Mouse (Mus musculus) right cerebral cortex, adult 18-20 months (tissue): ENCODE measurements around the gene 1700003F12Rik.

Experiments used
- DNase-seq: peaks from one replicate; pipeline ENCODE4 v3.0.0; 2022; ENCODE audit warnings: mixed read lengths

1700003F12Rik gene

DNA sequence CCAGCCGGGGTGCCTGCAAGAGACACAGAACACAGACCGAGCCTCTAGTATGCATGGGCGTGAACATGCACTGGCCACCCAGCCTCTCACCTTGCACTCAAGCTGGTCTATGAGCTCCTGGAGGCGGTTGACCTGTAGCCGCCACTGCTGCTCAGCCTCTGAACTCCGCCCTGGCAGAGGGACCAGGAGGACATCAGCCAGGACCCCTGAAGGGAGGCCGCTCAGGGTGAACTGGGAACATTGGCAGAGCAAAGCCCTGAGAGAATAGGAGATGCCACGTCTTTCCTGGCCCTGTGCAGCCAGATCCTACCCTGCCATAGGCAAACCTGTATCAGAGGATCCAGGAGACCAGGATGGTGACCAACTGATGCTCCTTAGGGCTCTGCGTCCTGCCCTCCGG lies at the start of gene 1700003F12Rik:
1700003F12Rik (plus strand) TSS at position 375 of the 400 bp plus-strand sequence.
- DNase-seq = no peak

DNA sequence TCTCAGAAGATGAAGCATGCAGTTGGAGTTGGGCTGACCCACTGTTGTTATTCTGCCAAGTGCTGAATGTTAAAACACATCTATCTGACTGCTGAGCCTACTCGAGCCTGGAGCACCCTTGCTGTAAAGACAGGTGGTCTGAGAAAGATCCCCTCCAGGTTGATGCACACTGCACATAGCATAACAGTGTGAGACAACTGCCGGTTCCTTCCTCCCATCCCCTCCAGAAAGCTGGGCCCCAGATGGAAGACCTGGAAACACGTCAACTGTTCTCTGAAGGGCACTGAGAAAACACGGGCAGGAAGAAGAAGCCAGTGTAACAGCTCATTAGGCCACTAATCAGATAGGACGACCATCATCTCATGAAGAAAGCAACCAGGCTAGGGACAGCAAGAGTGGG lies 48.3 kb upstream of the 1700003F12Rik start:
- DNase-seq = no peak

DNA sequence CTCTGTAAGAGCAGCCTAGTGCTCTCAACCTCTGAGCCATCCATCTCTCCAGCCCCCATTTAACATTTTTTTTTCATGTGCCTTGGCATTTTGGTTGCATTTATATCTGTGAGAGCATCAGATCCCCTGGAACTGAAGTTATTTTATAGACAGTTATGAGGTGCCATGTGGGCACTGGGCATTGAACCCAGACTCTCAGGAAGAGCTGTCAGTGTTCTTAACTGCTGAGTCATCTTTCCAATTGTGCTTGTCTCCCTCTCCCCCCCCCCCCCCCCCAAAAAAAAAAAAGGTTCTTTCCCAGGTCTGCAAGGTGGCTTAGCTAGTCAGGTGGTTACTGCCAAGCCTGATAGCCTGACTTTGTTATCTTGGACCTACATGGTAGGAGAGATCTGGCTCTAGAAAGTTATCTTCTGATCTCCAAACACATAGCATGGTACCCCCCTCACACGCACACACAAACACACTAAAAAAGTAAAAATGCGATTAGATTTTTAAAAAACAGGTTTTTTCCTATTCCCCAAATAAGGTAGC lies 47.1 kb upstream of the 1700003F12Rik start:
- no peak for DNase-seq

DNA sequence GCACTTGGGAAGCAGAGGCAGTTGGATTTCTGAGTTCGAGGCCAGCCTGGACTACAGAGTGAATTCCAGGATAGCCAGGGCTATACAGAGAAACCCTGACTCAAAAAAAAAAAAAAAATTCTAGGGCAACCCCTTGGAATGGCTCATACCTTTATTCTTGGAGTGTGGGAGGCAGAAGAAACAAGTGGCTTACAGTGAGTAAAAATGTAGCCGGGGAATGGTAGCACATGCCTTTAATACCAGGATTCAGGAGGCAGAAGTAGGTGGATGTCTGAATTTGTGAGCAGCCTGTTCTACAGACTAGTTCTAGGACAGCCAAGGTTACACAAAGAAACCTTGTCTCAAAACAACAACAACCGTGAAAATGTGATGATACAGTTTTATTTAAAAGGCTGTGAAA lies 46.1 kb upstream of the 1700003F12Rik start:
- DNase-seq = peak; percentile 25

DNA sequence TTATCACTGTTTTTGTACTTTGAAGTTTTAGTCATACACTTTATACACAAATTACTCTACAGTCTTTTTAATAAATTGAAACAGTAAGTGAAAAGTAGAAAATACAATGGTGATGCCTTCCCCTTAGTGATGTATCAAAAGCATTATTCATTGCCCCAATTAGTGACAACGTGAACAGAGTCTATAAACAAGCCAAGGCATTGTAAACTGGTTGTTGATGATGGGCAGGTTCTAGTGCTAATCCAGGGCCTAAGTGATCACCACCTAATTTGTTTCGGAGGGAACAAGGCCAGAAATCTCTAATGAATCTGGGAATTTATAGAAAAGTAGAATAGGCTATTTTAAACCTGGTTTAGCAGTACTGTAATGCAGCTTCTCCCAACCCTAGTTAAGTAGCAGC lies 39.8 kb upstream of the 1700003F12Rik start:
- DNase-seq = no peak

DNA sequence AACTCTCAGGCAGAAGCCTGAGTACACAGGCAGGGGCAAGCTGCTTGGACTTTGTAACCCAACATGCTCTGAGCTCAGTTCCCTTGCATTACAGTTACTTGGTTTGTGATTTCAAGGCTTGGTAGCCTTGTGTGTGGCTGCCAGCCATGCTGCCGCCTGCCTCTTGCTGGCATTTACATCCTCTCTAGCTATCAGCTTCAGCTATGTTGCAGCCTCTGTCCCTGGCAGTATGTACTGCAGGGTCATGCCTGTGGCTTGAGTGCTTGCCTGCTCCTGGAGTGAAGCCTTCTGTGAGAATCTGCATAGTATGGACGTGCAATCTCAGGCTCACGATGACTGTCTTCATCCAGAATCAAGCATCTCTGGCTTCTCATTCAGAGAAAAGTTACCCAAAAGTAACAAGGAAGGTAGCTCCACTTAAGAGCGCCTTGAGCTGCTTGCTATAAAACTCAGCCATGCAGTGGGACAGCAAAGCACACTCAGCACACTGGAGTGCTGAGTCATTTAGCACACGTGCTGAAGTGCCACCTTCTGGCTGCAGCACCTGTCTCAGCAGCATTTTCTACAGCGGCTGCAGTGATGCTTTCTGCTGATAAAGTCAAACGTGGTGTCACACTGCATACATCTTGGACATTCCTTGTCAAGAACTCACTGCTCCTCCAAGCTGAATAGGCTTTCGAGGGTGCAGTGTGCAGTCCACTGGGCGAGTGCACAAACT lies 39.2 kb upstream of the 1700003F12Rik start:
- DNase-seq = peak; percentile 61

DNA sequence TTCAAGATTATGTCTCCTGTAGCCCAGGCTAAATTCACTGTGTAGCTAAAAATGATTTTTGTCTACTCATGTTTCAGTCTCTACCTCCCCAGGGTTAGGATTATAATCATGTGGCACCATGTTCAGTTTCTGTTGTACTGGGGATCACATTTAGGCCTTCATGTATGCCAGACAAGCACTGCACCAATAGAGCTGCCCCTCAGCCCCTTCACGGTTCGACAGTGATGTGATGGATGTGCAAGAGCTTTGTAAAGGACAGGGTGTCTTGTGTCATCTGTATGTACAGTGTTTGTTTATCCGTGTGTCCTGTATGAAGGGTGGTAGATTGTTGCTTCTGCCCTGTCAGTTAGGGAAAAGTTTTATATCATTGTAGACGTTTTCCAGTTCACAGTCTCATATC lies 38.4 kb upstream of the 1700003F12Rik start:
- no peak for DNase-seq

DNA sequence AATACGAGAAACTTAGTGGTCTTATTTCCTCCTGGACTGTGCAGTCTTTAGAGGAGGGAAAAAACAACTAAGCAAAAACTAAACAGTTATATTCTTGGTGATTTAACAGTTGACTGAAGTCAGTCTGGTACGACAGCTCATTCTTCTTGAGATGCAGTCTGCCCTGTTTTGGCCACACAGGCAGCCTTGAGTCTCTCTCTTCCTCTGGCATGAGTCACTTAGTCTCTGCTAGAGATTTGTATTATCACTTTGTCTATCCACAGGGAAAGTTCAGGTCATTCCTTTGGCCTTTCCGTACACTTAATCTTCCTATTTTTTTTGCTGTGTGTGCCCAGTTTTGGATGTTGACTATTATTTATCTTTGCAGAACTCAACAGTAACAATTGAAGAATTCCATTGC lies 36.7 kb upstream of the 1700003F12Rik start:
- DNase-seq = no peak

DNA sequence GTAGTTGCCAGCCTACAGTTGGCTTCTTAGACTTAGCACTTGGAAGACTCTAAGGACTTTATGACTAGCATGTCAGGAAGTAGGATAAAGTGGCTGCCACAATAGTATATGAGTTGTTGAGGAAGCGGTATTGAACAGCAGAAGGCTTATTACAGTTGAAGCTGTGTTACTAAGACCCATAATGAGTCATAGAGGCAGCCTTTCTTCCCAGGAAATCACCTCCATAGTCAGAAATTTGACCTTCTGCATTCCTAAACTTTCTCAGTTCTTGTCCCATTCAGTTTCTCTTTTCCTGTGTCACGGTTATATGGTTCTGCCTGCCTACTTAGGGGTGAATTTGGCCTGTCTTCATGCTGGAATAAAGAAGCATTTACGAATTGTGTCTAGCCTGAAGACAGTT lies 29.9 kb upstream of the 1700003F12Rik start:
- no peak for DNase-seq

DNA sequence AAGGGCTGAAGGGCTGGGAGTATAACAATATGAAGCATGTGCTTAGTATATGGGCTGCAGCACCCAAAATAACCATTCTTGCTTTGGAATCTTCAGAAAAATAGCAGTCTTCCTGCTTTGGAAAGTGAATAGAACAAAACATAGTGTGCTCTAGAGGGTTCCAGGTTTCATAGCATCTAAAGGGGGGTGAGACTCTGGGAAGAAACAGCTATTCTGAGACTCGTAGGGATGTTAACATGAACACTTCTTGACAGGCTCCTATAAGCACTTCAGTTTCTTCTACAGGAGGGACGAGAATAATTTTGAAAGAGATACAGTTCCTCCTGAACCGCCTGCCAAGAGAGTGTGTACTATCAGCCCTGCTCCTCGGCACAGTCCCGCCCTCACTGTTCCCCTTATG lies 29.5 kb upstream of the 1700003F12Rik start:
- DNase-seq = no peak

DNA sequence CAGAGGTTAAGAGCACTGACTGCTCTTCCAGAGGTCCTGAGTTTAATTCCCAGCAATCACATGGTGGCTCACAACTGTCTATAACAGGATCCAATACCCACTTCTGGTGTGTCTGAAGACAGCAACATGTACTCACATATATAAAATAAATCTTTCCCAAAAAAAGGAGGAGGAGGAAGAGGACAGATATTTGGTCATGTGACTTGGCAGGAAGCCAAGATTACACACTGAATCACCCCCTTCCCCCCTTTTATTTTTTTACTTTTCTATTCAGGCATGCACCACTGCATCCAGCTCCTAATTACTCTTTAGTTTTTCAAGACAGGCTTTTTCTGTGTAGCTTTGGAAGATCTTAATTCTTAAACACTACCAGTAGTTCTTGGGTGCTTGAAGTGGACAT lies 25.4 kb upstream of the 1700003F12Rik start:
- DNase-seq = no peak

DNA sequence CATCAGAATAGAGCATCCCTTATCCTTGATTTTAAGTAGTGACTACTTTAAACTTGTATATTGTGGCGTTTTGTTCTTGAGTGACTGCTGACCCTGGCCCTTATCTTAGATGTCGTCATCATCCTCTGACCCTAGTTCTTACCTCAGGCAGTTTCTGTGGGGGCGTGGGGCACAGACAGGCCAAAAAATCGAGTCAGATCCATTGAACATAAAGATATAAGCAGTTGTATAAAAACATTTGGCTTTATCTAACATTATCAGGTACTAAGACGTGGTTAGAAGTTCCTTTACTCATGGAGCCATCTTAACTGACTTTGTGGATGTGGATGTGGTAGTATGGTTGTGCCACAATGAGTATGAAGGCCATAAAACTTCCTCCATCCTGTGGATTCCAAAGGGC lies 24.6 kb upstream of the 1700003F12Rik start:
- no peak for DNase-seq

DNA sequence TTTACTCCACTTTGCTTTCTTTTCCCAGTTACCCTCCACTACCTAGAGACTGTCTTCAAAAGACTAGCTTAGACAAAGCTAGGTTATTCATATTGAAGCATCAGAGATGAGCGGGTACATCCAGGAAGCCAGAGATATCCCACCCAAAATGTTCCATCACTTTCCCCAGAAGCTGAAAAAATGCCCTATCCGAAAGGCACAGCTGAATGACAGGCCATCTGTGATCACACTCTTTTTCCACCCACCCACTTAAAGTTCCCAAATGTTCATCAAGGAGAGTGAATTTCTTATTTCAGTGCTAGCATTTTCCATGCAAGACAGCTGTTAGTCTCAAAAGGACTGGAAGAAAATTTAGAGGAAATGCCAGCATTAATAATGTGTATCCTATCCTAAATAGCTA lies 21.6 kb upstream of the 1700003F12Rik start:
- peak; percentile 73 for DNase-seq

DNA sequence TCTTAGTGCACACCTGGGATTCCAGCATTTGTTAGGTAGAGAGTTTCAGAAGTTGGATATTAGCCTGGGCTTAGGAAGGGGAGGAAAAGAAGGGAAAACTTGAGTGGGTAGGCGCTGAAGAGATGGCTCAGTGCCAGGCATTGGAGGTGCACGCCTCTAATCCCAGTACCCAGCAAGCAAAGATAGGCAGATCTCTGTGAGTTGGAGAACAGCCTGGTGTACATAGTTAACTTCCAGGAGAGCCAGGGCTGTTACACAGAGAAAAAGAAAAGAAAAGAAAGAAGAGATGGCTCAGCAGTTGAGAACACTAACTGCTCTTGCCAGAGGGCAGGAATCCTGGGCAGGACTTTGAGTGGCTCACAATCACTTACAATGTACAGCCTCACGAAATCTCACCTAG lies 20.4 kb upstream of the 1700003F12Rik start:
- no peak for DNase-seq

DNA sequence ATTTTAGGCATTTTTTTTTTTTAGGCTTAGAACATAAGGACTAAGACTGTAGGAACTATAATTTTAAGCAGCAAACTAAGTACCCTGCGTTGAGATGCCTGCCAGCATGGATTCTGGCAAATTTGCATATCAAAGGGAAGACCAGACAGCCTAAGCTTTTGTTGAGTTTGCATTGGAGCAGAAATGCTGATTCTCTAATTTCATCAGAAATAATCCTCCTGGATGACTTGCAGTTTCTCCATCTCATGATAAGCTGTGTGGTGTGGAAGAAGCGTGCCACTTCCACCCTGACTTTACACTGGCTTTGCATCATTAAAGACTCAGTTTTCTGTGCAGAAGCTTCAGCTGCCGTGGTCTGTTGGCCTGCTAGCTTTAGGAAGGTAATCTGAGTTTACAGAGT lies 14.0 kb upstream of the 1700003F12Rik start:
- no peak for DNase-seq

DNA sequence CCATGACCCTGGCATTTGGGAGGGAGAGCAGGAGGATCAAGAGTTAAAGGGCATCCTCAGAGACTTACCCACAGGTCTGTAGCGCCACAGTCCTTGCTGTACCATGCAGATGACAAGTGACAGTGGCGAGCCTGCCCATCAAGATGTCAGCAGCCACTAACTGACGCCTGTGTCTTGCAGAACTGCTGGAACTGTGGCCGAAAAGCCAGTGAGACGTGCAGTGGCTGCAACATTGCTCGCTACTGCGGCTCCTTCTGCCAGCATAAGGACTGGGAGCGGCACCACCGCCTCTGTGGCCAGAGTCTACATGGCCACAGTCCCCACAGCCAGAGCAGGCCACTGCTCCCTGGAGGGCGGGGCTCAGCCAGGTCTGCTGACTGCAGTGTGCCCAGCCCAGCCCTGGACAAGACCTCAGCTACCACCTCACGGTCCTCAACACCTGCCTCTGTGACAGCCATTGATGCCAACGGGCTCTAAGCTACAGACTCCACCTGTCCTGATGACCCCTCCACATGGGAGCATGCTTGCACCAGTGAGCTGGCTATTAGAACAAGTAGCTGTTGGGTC lies 12.1 kb upstream of the 1700003F12Rik start:
- DNase-seq = no peak

DNA sequence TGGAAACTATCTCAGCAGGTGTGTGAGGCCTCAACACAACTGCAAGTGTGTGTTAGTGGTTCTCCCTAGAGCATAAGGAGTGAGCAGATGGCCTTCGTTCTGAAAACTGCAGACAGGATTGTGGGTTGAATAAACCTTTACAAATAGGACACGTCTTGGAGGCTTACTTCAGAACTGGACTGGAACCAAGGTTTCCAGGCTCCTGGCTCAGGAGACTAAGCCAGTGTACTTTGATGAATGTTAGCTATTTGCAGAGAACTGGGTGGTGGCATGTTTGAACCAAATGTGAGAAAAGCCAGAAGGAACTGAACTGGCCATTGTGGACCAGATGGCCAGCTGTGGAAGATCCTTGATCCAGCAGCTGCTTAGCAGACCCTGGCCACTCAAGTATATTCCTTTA lies 8.6 kb upstream of the 1700003F12Rik start:
- DNase-seq = peak; percentile 80

DNA sequence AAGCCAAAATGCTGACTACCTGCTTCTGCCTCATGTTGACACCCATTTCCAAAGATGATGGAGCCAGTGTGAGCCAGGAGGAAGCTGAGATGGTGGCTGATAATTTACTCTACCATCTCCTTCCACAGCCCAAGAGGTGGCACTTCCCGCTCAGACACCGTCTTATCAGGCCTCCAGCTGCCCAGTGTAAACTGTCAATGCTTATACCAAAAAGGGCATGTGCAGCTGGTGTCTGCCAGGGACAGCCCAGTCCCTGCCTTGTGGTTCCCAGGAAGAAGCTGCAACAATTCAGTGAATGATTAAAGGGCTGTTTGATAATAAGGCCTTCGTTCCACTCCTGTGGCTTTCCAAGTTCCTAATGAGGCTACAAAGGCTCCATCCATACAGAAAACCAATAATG lies 8.2 kb upstream of the 1700003F12Rik start:
- no peak for DNase-seq

DNA sequence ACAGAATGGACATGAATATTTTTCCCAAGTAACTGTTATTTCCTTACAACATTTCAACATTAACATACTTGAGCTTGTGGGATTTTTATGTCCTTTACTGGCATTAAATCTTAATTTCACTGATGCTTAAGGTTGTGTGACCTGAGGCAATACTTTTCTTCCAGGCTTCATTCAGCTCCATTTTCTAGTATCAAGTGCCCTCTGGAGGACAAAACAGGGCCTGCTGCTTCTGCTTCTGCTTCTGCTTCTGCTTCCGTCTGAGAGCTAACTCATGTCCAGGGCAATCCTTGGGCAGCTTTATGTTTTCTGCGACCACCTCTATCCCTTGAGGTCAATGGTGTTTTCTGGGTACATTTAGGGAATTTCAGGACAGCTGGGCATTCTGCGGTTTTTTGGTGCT lies 7.2 kb upstream of the 1700003F12Rik start:
- no peak for DNase-seq

DNA sequence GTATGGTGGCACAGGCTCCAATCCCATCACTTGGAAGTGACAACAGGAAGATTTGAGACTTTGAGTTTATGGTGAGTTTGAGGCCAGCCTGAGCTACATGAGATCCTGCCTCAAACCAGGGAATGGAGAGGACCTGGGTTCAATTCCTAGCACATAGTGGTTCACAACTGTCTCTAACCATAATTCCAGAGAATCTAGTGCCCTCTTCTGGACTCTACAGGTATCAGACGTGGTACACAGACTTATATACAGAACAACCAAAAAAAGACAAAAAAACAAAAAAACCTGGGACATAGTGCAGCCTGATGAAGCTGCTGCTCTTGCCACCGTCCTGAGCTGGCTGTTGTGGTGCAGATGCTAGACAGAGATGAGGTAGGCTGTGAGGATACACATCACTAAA lies 5.3 kb upstream of the 1700003F12Rik start:
- DNase-seq = no peak

DNA sequence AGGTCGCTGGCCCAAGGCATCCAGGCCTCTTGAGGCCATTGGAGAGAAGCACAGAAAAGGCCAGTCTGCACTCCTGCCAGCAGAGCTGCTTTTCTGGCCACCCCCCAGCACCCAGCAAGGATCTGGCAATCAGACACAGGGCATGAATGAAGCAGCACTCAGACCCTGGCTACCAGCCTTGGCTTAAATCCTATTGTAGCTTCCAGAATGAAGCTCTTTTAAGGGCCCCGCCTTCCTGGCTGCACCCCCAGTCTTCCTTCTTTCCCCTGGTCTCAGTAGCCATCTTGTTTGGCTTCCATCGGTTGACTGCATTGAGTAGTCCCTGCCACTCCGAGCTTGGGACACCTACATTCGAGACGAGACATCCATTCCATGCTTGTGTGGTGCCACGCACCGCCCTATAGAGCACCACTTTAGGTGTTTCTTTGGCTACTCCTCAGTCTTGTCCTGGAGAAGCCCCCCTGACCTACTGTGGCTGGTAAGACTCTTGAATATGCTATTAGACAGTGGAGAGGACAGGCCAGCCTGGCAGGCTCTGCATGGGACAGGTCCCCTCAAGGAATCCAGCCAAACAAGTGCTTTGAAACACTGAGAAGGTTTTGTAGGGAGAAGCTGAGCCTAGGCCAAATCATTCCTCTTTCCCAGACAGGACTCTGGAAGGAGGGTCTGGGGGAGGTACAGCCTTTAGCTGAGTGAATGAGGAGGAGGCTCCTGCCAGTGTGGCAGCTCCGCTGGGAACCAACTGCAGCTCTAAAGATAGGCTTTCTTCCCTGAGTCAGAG lies 3.1 kb upstream of the 1700003F12Rik start:
- DNase-seq = peak; percentile 62

DNA sequence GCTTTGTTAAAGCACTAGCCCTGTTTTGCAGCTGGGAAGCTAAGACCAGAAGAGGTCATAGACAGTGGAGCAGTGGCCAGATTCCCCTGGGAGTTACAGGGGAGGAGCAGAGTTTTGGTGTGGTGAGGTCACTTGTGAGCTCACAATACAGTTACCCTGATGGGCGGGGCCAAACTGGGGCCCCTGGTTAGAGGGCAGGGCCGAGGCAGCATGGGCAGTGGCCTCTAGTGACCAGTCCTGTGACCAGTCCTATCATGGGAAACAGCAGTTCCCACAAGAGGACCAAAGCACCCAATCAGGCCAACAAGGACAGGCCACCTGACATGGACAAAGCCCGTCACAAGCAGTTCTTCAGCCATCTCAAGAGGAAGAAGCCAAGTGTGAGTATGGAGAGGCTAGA lies 1.8 kb downstream of the 1700003F12Rik start:
- no peak for DNase-seq

DNA sequence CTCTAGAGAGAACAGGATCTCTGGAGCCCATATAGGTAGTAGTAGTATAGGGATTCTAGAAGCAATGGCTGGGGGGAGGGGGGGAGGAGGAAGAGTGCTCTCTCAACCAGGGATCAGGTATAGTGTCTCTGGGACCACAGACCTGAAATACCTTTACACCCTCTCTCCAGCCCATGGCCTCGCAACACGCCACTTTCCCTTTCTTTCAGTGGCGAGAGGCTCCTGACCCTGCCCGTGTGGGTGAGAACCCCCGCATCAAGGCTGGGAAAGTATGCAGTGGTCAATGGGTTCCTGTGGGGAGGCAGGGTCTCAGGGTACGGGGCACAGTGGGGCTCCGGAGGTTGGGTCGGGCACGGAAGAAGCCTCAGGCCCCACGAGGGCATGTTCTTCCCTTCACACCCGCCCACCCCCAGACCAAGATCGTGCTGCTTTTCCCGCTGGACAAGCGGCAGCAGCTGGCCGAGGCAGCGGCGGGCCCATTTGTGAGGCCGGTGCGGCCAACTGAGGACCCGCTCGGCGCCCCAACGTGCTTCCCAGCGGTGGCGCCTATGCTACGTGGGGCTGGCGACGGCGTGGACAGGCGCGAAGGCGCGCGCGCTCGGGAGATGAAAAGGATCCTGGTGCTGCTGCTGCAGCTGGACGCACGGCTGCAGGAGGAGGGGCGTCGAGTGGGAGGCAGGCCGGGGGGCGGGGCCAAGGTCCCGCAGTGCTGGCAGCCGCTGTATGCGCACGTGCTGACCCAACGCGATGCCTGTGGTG lies 2.4 kb downstream of the 1700003F12Rik start:
- peak; percentile 64 for DNase-seq
